Mouse (Mus musculus) liver, adult 2 months (tissue): ENCODE results near the gene Hopx.

Experiments
- CTCF ChIP-seq: fragments of 200-500 bp; IDR thresholded peaks from 2 replicates; pipeline ENCODE4 v1.5.1; 2011; ENCODE audit warnings: low read depth, low read length, control low read depth
- POLR2A ChIP-seq: fragments of 200-500 bp; IDR thresholded peaks from 2 replicates; pipeline ENCODE4 v1.6.1; 2011; ENCODE audit warnings: low read length, control low read depth; ENCODE audit not compliant: insufficient read depth; ENCODE audit errors: extremely low read depth

DNA sequence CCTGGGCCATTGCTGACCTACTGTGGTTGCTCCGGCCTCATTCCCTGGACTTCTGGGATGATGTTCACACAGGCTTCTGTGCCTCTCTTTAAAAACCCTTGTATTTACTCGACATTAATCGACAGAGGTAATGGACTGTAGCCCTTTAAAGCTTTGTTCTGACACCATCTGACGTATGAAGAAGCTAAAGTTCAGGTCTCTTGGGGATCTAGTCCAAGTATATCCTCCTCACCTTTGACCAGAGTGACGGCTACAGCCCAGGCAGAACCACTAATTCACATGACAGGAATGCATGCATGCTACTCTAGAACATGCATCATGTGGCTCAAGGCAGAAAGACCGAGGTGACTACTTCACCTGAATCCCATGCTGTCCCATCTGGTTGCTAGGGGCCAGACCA is 14.2 kb downstream of the Hopx start:
- no peak for TF ChIP-seq CTCF
- no peak for TF ChIP-seq POLR2A
